8 mouse cellular contexts compared by ENCODE assay signal in the genomic region with DNA sequence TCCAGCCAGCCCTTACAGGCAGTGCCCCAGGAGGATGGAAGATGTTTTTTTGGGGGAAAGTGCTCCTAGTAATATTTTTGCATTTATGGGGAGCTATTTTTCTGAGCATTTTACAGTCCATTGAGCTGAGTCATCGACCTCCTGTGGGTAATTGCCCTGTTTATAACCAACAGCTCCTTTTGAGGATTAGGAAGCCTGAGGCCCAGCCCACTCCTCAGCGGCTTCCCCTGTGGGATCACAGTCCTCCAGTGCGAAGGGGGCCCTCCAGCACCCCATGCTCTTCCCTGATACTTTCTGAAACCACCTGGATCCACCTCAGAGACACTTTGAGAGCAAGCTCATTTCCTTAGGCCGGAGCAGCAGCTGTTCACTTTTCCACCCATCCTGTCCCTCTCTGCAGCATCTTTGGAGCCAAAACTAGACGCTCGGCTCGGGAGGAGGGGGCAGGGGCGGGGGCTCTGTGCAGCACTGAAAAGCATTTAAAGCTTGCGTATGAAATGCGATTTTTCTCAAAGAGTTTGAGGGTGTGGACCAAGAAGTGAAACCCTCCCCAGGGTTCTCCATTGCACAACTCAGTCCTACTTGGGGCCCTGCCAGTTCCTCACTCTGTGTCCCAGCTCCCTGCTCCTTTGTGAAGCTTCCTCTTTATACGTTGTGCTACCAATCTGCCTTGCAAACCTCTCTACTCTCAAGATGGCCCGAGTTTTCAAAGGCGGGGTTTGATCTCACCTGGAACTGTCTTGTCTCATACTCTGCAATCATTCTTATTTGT. TPM values are rescaled to one million over a fixed set of nuclear protein-coding genes. Genes with fewer than 3 reads are reported as not detected.
DNase-seq lines count a peak whose midpoint lies in the region; ATAC-seq and TF ChIP-seq lines count a peak whose summit lies in the region.

No protein-coding gene starts in this region.

- no peak overlapping the region for H3K27ac ChIP-seq in midbrain, postnatal 0 days (ENCODE audit: low read depth, low read length)
- no peak overlapping the region for H3K27ac ChIP-seq in midbrain, embryonic 10.5 days (replicated peaks)
- H3K27ac ChIP-seq in hindbrain, embryonic 12.5 days = no peak overlapping the region
- H3K27ac ChIP-seq in forebrain, embryonic 13.5 days = no peak overlapping the region

- DNase-seq in midbrain, postnatal 0 days (ENCODE audit: low spot score) = peak; percentile 17
- no peak for DNase-seq in midbrain, embryonic 10.5 days (ENCODE audit: low spot score)
- DNase-seq in cerebellum, adult 9-10 months = peak; percentile 14
- peak; percentile 71 for DNase-seq in heart, postnatal 25 days (ENCODE audit: low spot score)
- DNase-seq in lung, adult 18-20 months = peak; percentile 87 to 88
- DNase-seq in right cerebral cortex, postnatal 4 days = peak; percentile 19

- no peaks in the 10 kb centered on the region for H3K4me1 ChIP-seq in midbrain, postnatal 0 days (ENCODE audit: insufficient read depth, low read length)
- H3K4me1 ChIP-seq in midbrain, embryonic 10.5 days = peaks cover 4% of the 10 kb centered on the region; the same call in 1 of the 2 replicates
- H3K4me1 ChIP-seq in hindbrain, embryonic 12.5 days = no peaks in the 10 kb centered on the region
- H3K4me1 ChIP-seq in forebrain, embryonic 13.5 days = no peaks in the 10 kb centered on the region

- H3K36me3 ChIP-seq in midbrain, postnatal 0 days (ENCODE audit: insufficient read depth, low read length) = no peaks in the 10 kb centered on the region
- H3K36me3 ChIP-seq in midbrain, embryonic 10.5 days = no peaks in the 10 kb centered on the region
- H3K36me3 ChIP-seq in hindbrain, embryonic 12.5 days = no peaks in the 10 kb centered on the region
- no peaks in the 10 kb centered on the region for H3K36me3 ChIP-seq in forebrain, embryonic 13.5 days (ENCODE audit: poor library complexity, severe bottlenecking)

- intact Hi-C loops in heart, postnatal 25 days (cut with DNase I) = no loop called here

- 64% methylated on average over 13 of the region's 13 CpGs for whole genome bisulfite sequencing in midbrain, postnatal 0 days
- WGBS in midbrain, embryonic 10.5 days = 74% methylated on average over 13 of the region's 13 CpGs
- 73% methylated on average over 13 of the region's 13 CpGs for WGBS in hindbrain, embryonic 12.5 days
- 62% methylated on average over 13 of the region's 13 CpGs for WGBS in forebrain, embryonic 13.5 days

- no peak overlapping the region for H3K4me3 ChIP-seq in midbrain, postnatal 0 days (ENCODE audit: low read depth, low read length)
- no peak overlapping the region for H3K4me3 ChIP-seq in midbrain, embryonic 10.5 days
- H3K4me3 ChIP-seq in hindbrain, embryonic 12.5 days = no peak overlapping the region
- H3K4me3 ChIP-seq in forebrain, embryonic 13.5 days = no peak overlapping the region

- H3K9me3 ChIP-seq in midbrain, postnatal 0 days (ENCODE audit: low read length) = no peaks in the 10 kb centered on the region
- H3K9me3 ChIP-seq in midbrain, embryonic 10.5 days (replicated peaks) = no peaks in the 10 kb centered on the region
- H3K9me3 ChIP-seq in hindbrain, embryonic 12.5 days (replicated peaks) = no peaks in the 10 kb centered on the region
- H3K9me3 ChIP-seq in forebrain, embryonic 13.5 days (replicated peaks) = no peaks in the 10 kb centered on the region

- H3K27me3 ChIP-seq in midbrain, postnatal 0 days (ENCODE audit: insufficient read depth, low read length) = no peaks in the 10 kb centered on the region
- no peaks in the 10 kb centered on the region for H3K27me3 ChIP-seq in midbrain, embryonic 10.5 days (ENCODE audit: low read depth, poor library complexity, severe bottlenecking)
- no peaks in the 10 kb centered on the region for H3K27me3 ChIP-seq in hindbrain, embryonic 12.5 days
- no peaks in the 10 kb centered on the region for H3K27me3 ChIP-seq in forebrain, embryonic 13.5 days

- no peak overlapping the region for H3K9ac ChIP-seq in midbrain, postnatal 0 days (replicated peaks; ENCODE audit: low read length, poor library complexity, severe bottlenecking)
- H3K9ac ChIP-seq in hindbrain, embryonic 12.5 days = no peak overlapping the region
- H3K9ac ChIP-seq in forebrain, embryonic 13.5 days = no peak overlapping the region

- ATAC-seq in midbrain, postnatal 0 days (ENCODE audit: low FRiP score) = no peak
- no peak for ATAC-seq in hindbrain, embryonic 12.5 days (ENCODE audit: low FRiP score)
- no peak for ATAC-seq in forebrain, embryonic 13.5 days

- no peak overlapping the region for H3K4me2 ChIP-seq in midbrain, postnatal 0 days (ENCODE audit: low read depth, low read length, poor library complexity, severe bottlenecking)
- no peak overlapping the region for H3K4me2 ChIP-seq in hindbrain, embryonic 12.5 days (replicated peaks)
- H3K4me2 ChIP-seq in forebrain, embryonic 13.5 days = no peak overlapping the region

- no peak for TF ChIP-seq CTCF in midbrain, postnatal 0 days (IDR thresholded peaks at IDR 0.05)

RNA-seq across cellular contexts. Expression of a gene that starts 43.5 kb away (rescaled TPM):
- total RNA-seq in midbrain, postnatal 0 days (2014; rRNA removed) = 37.2 and 38.5 TPM in 2 replicates
- 50.5 and 50.9 TPM in 2 replicates for polyA plus RNA-seq in midbrain, postnatal 0 days (2015; fragmentation: Nextera tagmentation; extraction: Ambion mirVana)
- 56.8 and 63.6 TPM in 2 replicates for polyA plus RNA-seq in midbrain, embryonic 10.5 days (2016; fragmentation: Nextera tagmentation; extraction: Ambion mirVana)
- total RNA-seq in heart, postnatal 25 days (2021) = 10 to 100 TPM; 20.3 to 24.5 TPM
- 62.3 and 64.8 TPM in 2 replicates for polyA plus RNA-seq in hindbrain, embryonic 12.5 days (2016; fragmentation: Nextera tagmentation; extraction: Ambion mirVana)
- polyA plus RNA-seq in forebrain, embryonic 13.5 days (2015; fragmentation: Nextera tagmentation; extraction: Ambion mirVana) = 57.1 and 62.7 TPM in 2 replicates
